9 mouse cellular contexts compared by ENCODE assay signal in genomic region chr10:75182151-75182774, GRCm38 (mm10). TPM values are rescaled to one million over a fixed set of nuclear protein-coding genes. Genes with fewer than 3 reads are reported as not detected.
DNase-seq lines count a peak whose midpoint lies in the region; ATAC-seq and TF ChIP-seq lines count a peak whose summit lies in the region.
"Had no signal": no experiment of that assay in that cellular context is flagged by ENCODE, and none has a peak within 500 bp of the region (broad histone marks: within the 10 kb centered on the region; RNA-seq: fewer than 3 reads in every experiment).

No protein-coding gene starts in this region.

- intact Hi-C loops in heart, postnatal 36 days (cut with DNase I) = loop anchor here (1.0 kb wide), 4 partner anchors 69 to 304 kb away; no protein-coding TSS in a partner anchor

- peak; percentile 75 for DNase-seq in CH12.LX (ENCODE audit: extremely low read depth)
- DNase-seq in adrenal gland, postnatal 4 days (ENCODE audit: low spot score in 2 of 2) = peak; percentile 46 to 57
- DNase-seq in heart, postnatal 36 days = peak; percentile 77 to 82
- DNase-seq in layer of hippocampus, adult 2 months (ENCODE audit: low spot score in 2 of 2) = peak; percentile 61 to 79
- peak; percentile 68 for DNase-seq in ovary, postnatal 36 days (ENCODE audit: low spot score)
- DNase-seq in thymus, postnatal 0 days (ENCODE audit: low spot score) = peak; percentile 65

- H3K36me3 ChIP-seq in CH12.LX (replicated peaks in 1 of 2; ENCODE audit: control insufficient read depth in 1 of 2, insufficient read depth in 1 of 2, low read length in 1 of 2) = peaks cover 45 to 82% of the 10 kb centered on the region in 2 experiments
- H3K36me3 ChIP-seq in embryonic facial prominence, embryonic 15.5 days = peaks cover 72% of the 10 kb centered on the region
- peaks cover 24% of the 10 kb centered on the region for H3K36me3 ChIP-seq in lung, embryonic 16.5 days (ENCODE audit: control insufficient read depth, insufficient read depth, low read length)

- ATAC-seq in embryonic facial prominence, embryonic 15.5 days (ENCODE audit: insufficient number of reproducible peaks, low FRiP score, low TSS enrichment, low read depth) = peak; percentile 25; the same call in 1 of the 2 replicates
- ATAC-seq in lung, embryonic 16.5 days (ENCODE audit: low read depth) = peak; percentile 39

- no peak overlapping the region for H3K27ac ChIP-seq in CH12.LX (ENCODE audit: insufficient read depth, low read depth)
- H3K27ac ChIP-seq in embryonic facial prominence, embryonic 15.5 days (replicated peaks) = no peak overlapping the region
- H3K27ac ChIP-seq in layer of hippocampus, adult 2 months = 0 out of 2 replicates have a peak overlapping the region, but pooled peaks have one; percentile 32
- 0 out of 2 replicates have a peak overlapping the region, but pooled peaks have one; percentile 27 for H3K27ac ChIP-seq in lung, embryonic 16.5 days (ENCODE audit: low read length)
- H3K27ac ChIP-seq: heart, embryonic 13.5 days had no signal

- H3K27me3 ChIP-seq in CH12.LX (replicated peaks) = no peaks in the 10 kb centered on the region
- H3K27me3 ChIP-seq in embryonic facial prominence, embryonic 15.5 days = no peaks in the 10 kb centered on the region
- H3K27me3 ChIP-seq in lung, embryonic 16.5 days (ENCODE audit: control insufficient read depth, insufficient read depth, low read depth, low read length) = no peaks in the 10 kb centered on the region
- H3K27me3 ChIP-seq: heart, embryonic 13.5 days had no signal

- peaks cover 16 to 26% of the 10 kb centered on the region in 2 experiments; a peak in 2 of 4 replicates for H3K4me1 ChIP-seq in CH12.LX (ENCODE audit: control insufficient read depth in 1 of 2, insufficient read depth in 2 of 2)
- H3K4me1 ChIP-seq in embryonic facial prominence, embryonic 15.5 days = no peaks in the 10 kb centered on the region
- peaks cover 18% of the 10 kb centered on the region for H3K4me1 ChIP-seq in lung, embryonic 16.5 days (replicated peaks; ENCODE audit: control insufficient read depth, insufficient read depth, low read length)

- peak; percentile 61 to 96 for TF ChIP-seq CTCF in CH12.LX (conservative IDR thresholded peaks at IDR 0.05 in 1 of 2, IDR thresholded peaks at IDR 0.05 in 1 of 2; ENCODE audit: low read depth in 2 of 2, low read length in 2 of 2)
- peak; percentile 98 for TF ChIP-seq CTCF in layer of hippocampus, adult 2 months (conservative IDR thresholded peaks at IDR 0.05)

- WGBS in embryonic facial prominence, embryonic 15.5 days = 30% methylated on average over 14 of the region's 14 CpGs
- 22% methylated on average over 14 of the region's 14 CpGs for WGBS in lung, embryonic 16.5 days

- dilution Hi-C loops in CH12.LX (cut with MboI; ENCODE audit: extremely low pct_ligation_motif_present, extremely low pct_unique_long_range_greater_than_20kb, low sequenced_read_pairs) = no loop called here

- H3K4me3 ChIP-seq in CH12.LX (replicated peaks in 1 of 3; ENCODE audit: low read depth in 2 of 3, low read length in 2 of 3, poor library complexity in 1 of 3) = no peak overlapping the region
- no peak overlapping the region for H3K4me3 ChIP-seq in embryonic facial prominence, embryonic 15.5 days (replicated peaks)
- H3K4me3 ChIP-seq in layer of hippocampus, adult 2 months = no peak overlapping the region
- no peak overlapping the region for H3K4me3 ChIP-seq in lung, embryonic 16.5 days (ENCODE audit: low read length)
- H3K4me3 ChIP-seq: heart, embryonic 13.5 days had no signal

- no peak for TF ChIP-seq EP300 in CH12.LX (IDR thresholded peaks at IDR 0.05; ENCODE audit: low read length)

- TF ChIP-seq POLR2A in CH12.LX (IDR thresholded peaks at IDR 0.05; ENCODE audit: low read depth, low read length) = no peak

- no peaks in the 10 kb centered on the region for H3K79me2 ChIP-seq in CH12.LX (replicated peaks; ENCODE audit: control insufficient read depth, extremely low read depth, insufficient read depth, poor library complexity, severe bottlenecking)

- H3K9me3 ChIP-seq in CH12.LX (replicated peaks; ENCODE audit: low read length) = peaks cover 9% of the 10 kb centered on the region
- H3K9me3 ChIP-seq in embryonic facial prominence, embryonic 15.5 days (replicated peaks) = no peaks in the 10 kb centered on the region
- no peaks in the 10 kb centered on the region for H3K9me3 ChIP-seq in lung, embryonic 16.5 days (ENCODE audit: control insufficient read depth, low read length)

- H3K9ac ChIP-seq in CH12.LX (ENCODE audit: insufficient read depth, low read depth) = no peak overlapping the region
- no peak overlapping the region for H3K9ac ChIP-seq in embryonic facial prominence, embryonic 15.5 days
- no peak overlapping the region for H3K9ac ChIP-seq in lung, embryonic 16.5 days (ENCODE audit: low read length)
- H3K9ac ChIP-seq: heart, embryonic 13.5 days had no signal

- no peak overlapping the region for H3K4me2 ChIP-seq in CH12.LX (ENCODE audit: insufficient read depth, low read depth, poor library complexity, severe bottlenecking)
- H3K4me2 ChIP-seq in embryonic facial prominence, embryonic 15.5 days (replicated peaks) = no peak overlapping the region
- no peak overlapping the region for H3K4me2 ChIP-seq in lung, embryonic 16.5 days (ENCODE audit: low read depth, low read length)
- H3K4me2 ChIP-seq: heart, embryonic 13.5 days had no signal

- in situ Hi-C loops in CH12.LX (cut with MboI; ENCODE audit: low pct_ligation_motif_present, low pct_unique_long_range_greater_than_20kb, low sequenced_read_pairs) = loop anchor here (5.0 kb wide), 2 partner anchors 70 to 255 kb away; no protein-coding TSS in a partner anchor

- peak; percentile 98 for TF ChIP-seq RAD21 in CH12.LX (IDR thresholded peaks at IDR 0.05; ENCODE audit: low read depth, low read length)

TF ChIP-seq in CH12.LX, 34 proteins besides CTCF, POLR2A, EP300 and RAD21:
- TF ChIP-seq ZNF384 (IDR thresholded peaks at IDR 0.05; ENCODE audit: low read depth, low read length) = peak; percentile 81
- TF ChIP-seq MAZ (IDR thresholded peaks at IDR 0.05; ENCODE audit: low read depth, low read length) = 0 out of 2 replicates have a peak, but pooled peaks have one; percentile 55
- TF ChIP-seq IRF4 (IDR thresholded peaks at IDR 0.05; ENCODE audit: low read depth, low read length) = no peak
- peak; percentile 91 for TF ChIP-seq ZC3H11A (IDR thresholded peaks at IDR 0.05; ENCODE audit: low read depth, low read length)
- peak; percentile 97 for TF ChIP-seq SMC3 (IDR thresholded peaks at IDR 0.05; ENCODE audit: low read depth, low read length)

RNA-seq across cellular contexts. Expression of gene Specc1l, which starts 29.6 kb away (rescaled TPM):
- 21.0 and 21.1 TPM in 2 replicates for total RNA-seq in CH12.LX (2012; rRNA removed)
- 15.3 and 18.6 TPM in 2 replicates for total RNA-seq in CH12.LX (2014; rRNA removed)
- 23.6 and 25.1 TPM in 2 replicates for polyA plus RNA-seq in CH12.LX (2012; ENCODE audit: insufficient read length, low read depth)
- total RNA-seq in adrenal gland, postnatal 4 days (2021) = 10 to 100 TPM; 65.2 to 65.7 TPM
- 30.9 and 32.1 TPM in 2 replicates for polyA plus RNA-seq in embryonic facial prominence, embryonic 15.5 days (2015; fragmentation: Nextera tagmentation; extraction: Ambion mirVana)
- total RNA-seq in heart, postnatal 36 days (2021) = 10 to 100 TPM; 42.7 to 43.1 TPM
- total RNA-seq in layer of hippocampus, adult 2 months (2021) = 10 to 100 TPM; 43.4 to 48.3 TPM
- 48.2 and 49.0 TPM in 2 replicates for polyA plus RNA-seq in lung, embryonic 16.5 days (2015; fragmentation: Nextera tagmentation; extraction: Ambion mirVana)
- 17.0 TPM in 2 replicates for polyA plus RNA-seq in thymus, postnatal 0 days (2015; fragmentation: Nextera tagmentation; extraction: Ambion mirVana)

Comparison
In these comparisons a context has a peak if more than half of its experiments do, and no peak if none do; other contexts are left out.
1. H3K27ac ChIP-seq: peak in layer of hippocampus, adult 2 months (single experiment) and lung, embryonic 16.5 days (single experiment); none in CH12.LX (single experiment) and embryonic facial prominence, embryonic 15.5 days (single experiment).
2. Peak in every context shown above with its lines, with median percentiles within 50 percentile points of each other: DNase-seq.